Mouse (Mus musculus): ENCODE measurements at regions not wholly inside any gene's neighbourhood (a gene's known extent, or its start where the extent isn't known, plus 50 kb on each side); places are given as distances from the start of the nearest gene placed in this dataset.
A peak's percentile ranks its signal among the peaks of the same experiment; 100 is the strongest.

GRCm38 (mm10) chr13:34800906-34801305 is 66.3 kb downstream of the Fam50b start:
- DNase-seq, result peak; percentile 11

GRCm38 (mm10) chr13:34806532-34807092 is 68.5 kb upstream of the Prpf4b start:
- DNase-seq, result no peak

GRCm38 (mm10) chr13:34809536-34809935 is 65.6 kb upstream of the Prpf4b start:
- DNase-seq, result no peak

GRCm38 (mm10) chr13:34814161-34815056 is 60.7 kb upstream of the Prpf4b start:
- peak; percentile 33 for DNase-seq

- DNase-seq, result no peak
Observed at GRCm38 (mm10) chr13:34815057-34815410, 60.1 kb upstream of the Prpf4b start.

GRCm38 (mm10) chr13:34818211-34818610 is 56.9 kb upstream of the Prpf4b start:
- no peak for DNase-seq

GRCm38 (mm10) chr13:34820423-34820822 is 54.7 kb upstream of the Prpf4b start:
- no peak for DNase-seq

GRCm38 (mm10) chr13:34821946-34822345 is 53.2 kb upstream of the Prpf4b start:
- no peak for DNase-seq

- DNase-seq, result no peak
Observed at GRCm38 (mm10) chr13:34824157-34824556, 50.9 kb upstream of the Prpf4b start.

Data from right cerebral cortex, postnatal 25 days (tissue).